Mouse (Mus musculus): Measurements from ENCODE around the gene Myh8.

Gene Myh8

GRCm38 (mm10) chr11:67276601-67277174, at the start of gene Myh8:
Myh8 (plus strand) TSS chr11:67277124.
- DNase-seq (ENCODE audit: low read depth, low spot score) = no peak

GRCm38 (mm10) chr11:67228731-67229130, 48.2 kb upstream of the Myh8 start:
- no peak for DNase-seq (ENCODE audit: low read depth, low spot score)

- DNase-seq (ENCODE audit: low read depth, low spot score) = no peak
Observed at GRCm38 (mm10) chr11:67229166-67229565, 47.8 kb upstream of the Myh8 start.

GRCm38 (mm10) chr11:67229946-67230345, 47.0 kb upstream of the Myh8 start:
- DNase-seq (ENCODE audit: low read depth, low spot score) = no peak

GRCm38 (mm10) chr11:67235639-67236358, 41.1 kb upstream of the Myh8 start:
- peak; percentile 60 for DNase-seq (ENCODE audit: low read depth, low spot score)

- DNase-seq (ENCODE audit: low read depth, low spot score) = no peak
Observed at GRCm38 (mm10) chr11:67236799-67237198, 40.1 kb upstream of the Myh8 start.

- DNase-seq (ENCODE audit: low read depth, low spot score) = no peak
Observed at GRCm38 (mm10) chr11:67237481-67238079, 39.3 kb upstream of the Myh8 start, which contains the start of gene Myh4. Myh4 (plus strand) TSS chr11:67238029.

- DNase-seq (ENCODE audit: low read depth, low spot score) = no peak
Observed at GRCm38 (mm10) chr11:67241051-67241450, 35.9 kb upstream of the Myh8 start.

- no peak for DNase-seq (ENCODE audit: low read depth, low spot score)
Observed at GRCm38 (mm10) chr11:67253691-67254090, 23.2 kb upstream of the Myh8 start.

GRCm38 (mm10) chr11:67257048-67257447, 19.9 kb upstream of the Myh8 start:
- DNase-seq (ENCODE audit: low read depth, low spot score) = no peak

GRCm38 (mm10) chr11:67260956-67261355, 16.0 kb upstream of the Myh8 start:
- DNase-seq (ENCODE audit: low read depth, low spot score) = no peak

GRCm38 (mm10) chr11:67293440-67293839, 16.5 kb downstream of the Myh8 start:
- no peak for DNase-seq (ENCODE audit: low read depth, low spot score)

- DNase-seq (ENCODE audit: low read depth, low spot score) = no peak
Observed at GRCm38 (mm10) chr11:67313733-67314452, 37.0 kb downstream of the Myh8 start.

GRCm38 (mm10) chr11:67321358-67321757, 44.4 kb downstream of the Myh8 start, which contains the start of gene Myh13:
Myh13 (plus strand) TSS chr11:67321658.
- DNase-seq (ENCODE audit: low read depth, low spot score) = no peak

GRCm38 (mm10) chr11:67326536-67326935, 49.6 kb downstream of the Myh8 start:
- DNase-seq (ENCODE audit: low read depth, low spot score) = peak; percentile 12

- DNase-seq (ENCODE audit: low read depth, low spot score) = peak; percentile 34
Observed at GRCm38 (mm10) chr11:67344556-67344955, 67.6 kb downstream of the Myh8 start.

GRCm38 (mm10) chr11:67345186-67345855, 68.4 kb downstream of the Myh8 start:
- no peak for DNase-seq (ENCODE audit: low read depth, low spot score)

GRCm38 (mm10) chr11:67345856-67346236, 68.9 kb downstream of the Myh8 start:
- no peak for DNase-seq (ENCODE audit: low read depth, low spot score)

GRCm38 (mm10) chr11:67350153-67350768, 73.3 kb downstream of the Myh8 start:
- peak; percentile 60 for DNase-seq (ENCODE audit: low read depth, low spot score)

- peak; percentile 30 for DNase-seq (ENCODE audit: low read depth, low spot score)
Observed at GRCm38 (mm10) chr11:67353011-67353410, 76.1 kb downstream of the Myh8 start.

GRCm38 (mm10) chr11:67358031-67358430, 81.1 kb downstream of the Myh8 start:
- no peak for DNase-seq (ENCODE audit: low read depth, low spot score)
